Mouse (Mus musculus) midbrain, postnatal 0 days (tissue): ENCODE data around the gene Ddrgk1. TPM values are rescaled to one million over a fixed set of nuclear protein-coding genes. Genes with fewer than 3 reads are reported as not detected.
"Not testable (repeated sequence)": the region's sequence is repeated elsewhere in the genome, so short reads cannot be mapped to it uniquely, and the experiment has no call there.

Experiments used
- ATAC-seq: fragments of 200-750 bp; cut with Nextera tagmentation; 2 replicates; pipeline ENCODE4 v1.8.0; 2017; ENCODE audit warnings: moderate number of reproducible peaks, mild to moderate bottlenecking, moderate TSS enrichment, moderate library complexity; ENCODE audit not compliant: low FRiP score
- DNase-seq: peaks from one replicate; pipeline ENCODE4 v3.0.0-alpha.2; 2015; ENCODE audit warnings: low spot score
- H3K27ac ChIP-seq: fragments of 300-500 bp; sonication (generic); 2 replicates; pipeline ENCODE4 v1.5.1; 2014; ENCODE audit warnings: low read depth, mild to moderate bottlenecking, low read length, mixed read lengths
- H3K27me3 ChIP-seq: fragments of 300-500 bp; sonication (generic); 2 replicates; pipeline ENCODE4 v1.6.1; 2014; ENCODE audit warnings: low read length, control low read depth, mixed read lengths; ENCODE audit not compliant: insufficient read depth
- H3K36me3 ChIP-seq: fragments of 300-500 bp; sonication (generic); 2 replicates; pipeline ENCODE4 v1.6.1; 2014; ENCODE audit warnings: low read length, control low read depth, mixed read lengths; ENCODE audit not compliant: insufficient read depth
- H3K4me1 ChIP-seq: fragments of 300-500 bp; sonication (generic); 2 replicates; pipeline ENCODE4 v1.6.1; 2014; ENCODE audit warnings: mild to moderate bottlenecking, control low read depth, antibody characterized with exemption, low read length, mixed read lengths; ENCODE audit not compliant: insufficient read depth
- H3K4me2 ChIP-seq: fragments of 300-500 bp; sonication (generic); 2 replicates; pipeline ENCODE4 v1.6.1; 2014; ENCODE audit warnings: low read depth, mild to moderate bottlenecking, low read length, mixed read lengths; ENCODE audit not compliant: poor library complexity, severe bottlenecking
- H3K4me3 ChIP-seq: fragments of 300-500 bp; sonication (generic); 2 replicates; pipeline ENCODE4 v1.5.1; 2014; ENCODE audit warnings: low read depth, mild to moderate bottlenecking, low read length, moderate library complexity
- H3K9ac ChIP-seq: fragments of 300-500 bp; sonication (generic); replicated peaks from 2 replicates; pipeline ENCODE4 v1.6.1; 2014; ENCODE audit warnings: mild to moderate bottlenecking, low read length, moderate library complexity, mixed read lengths; ENCODE audit not compliant: poor library complexity, severe bottlenecking
- H3K9me3 ChIP-seq: fragments of 300-500 bp; sonication (generic); 2 replicates; pipeline ENCODE4 v1.6.1; 2016; ENCODE audit warnings: low read length, control low read depth
- CTCF ChIP-seq: IDR thresholded peaks from 2 replicates; pipeline ENCODE4 v1.5.1; 2016; ENCODE audit warnings: antibody characterized with exemption, mild to moderate bottlenecking
- WGBS: fragments of 180-500 bp; shearing (Covaris S2); extraction: QIAGEN DNeasy Blood & Tissue Kit; methylation state at CpG from one replicate; pipeline ENCODE4 v1.1.7; 2014; 5-methylcytosine and 5-hydroxymethylcytosine counted together
- polyA plus RNA-seq: library from polyadenylated mRNA; unstranded; fragments of >200 nt; fragmentation: Nextera tagmentation; extraction: Ambion mirVana; gene quantifications from 2 replicates; pipeline ENCODE4 v1.2.1, GENCODE M21; 2015
- total RNA-seq: library from RNA; depleted of rRNA; stranded (reverse); fragments of >200 nt; gene quantifications from 2 replicates; pipeline ENCODE4 v1.2.3, GENCODE M21; 2014

The Ddrgk1 gene
- total and polyA plus RNA-seq, 2 experiments from 2014 or later, result 36.0 to 88.6 TPM

DNA sequence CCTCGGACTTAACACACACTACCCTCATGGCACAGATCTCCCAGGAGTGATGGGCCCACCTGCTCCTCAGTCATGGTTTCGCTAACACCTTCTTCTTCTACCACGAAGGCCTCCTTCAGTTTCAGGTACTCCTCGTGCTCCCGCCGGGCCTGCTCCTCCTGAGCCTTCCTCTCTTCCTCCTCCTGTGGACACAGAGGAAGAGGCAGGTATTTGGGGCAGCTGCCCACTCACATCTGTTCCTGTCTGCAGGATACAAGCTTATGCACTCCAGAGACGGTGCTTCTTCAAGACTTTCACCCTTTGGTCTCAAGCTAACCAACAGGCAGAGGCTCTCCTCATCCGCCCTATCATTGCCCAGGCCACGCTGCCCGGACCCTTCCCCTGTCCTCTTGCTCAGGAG, 5.9 kb downstream of the Ddrgk1 start:
- WGBS, result 96% methylated on average over 10 of the region's 10 CpGs
- peaks cover 71% of the 10 kb centered on the region for H3K36me3 ChIP-seq

DNA sequence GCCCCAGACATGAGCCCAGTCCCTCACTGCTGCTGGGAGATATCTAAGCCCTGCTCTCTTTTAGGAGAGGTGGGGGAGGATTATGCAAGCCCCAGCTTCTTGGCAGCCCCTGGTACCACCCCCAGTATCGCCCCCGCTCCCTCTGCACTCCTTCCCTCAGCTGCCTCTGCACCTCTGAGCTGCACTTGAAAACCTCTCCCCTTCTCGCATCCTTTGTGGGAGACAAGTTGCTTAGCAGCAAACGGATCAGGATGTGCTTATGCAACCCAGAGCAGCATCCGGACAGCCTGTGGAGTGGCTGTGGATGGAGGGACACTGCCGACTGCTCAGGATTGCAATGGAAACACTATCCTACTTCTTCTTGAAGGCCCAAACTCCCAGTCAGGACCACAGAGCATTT, 6.9 kb downstream of the Ddrgk1 start:
- WGBS, result 84% methylated on average over 6 of the region's 6 CpGs
- ATAC-seq (no peak), DNase-seq (no peak)
- 0 out of 2 replicates have a peak, but pooled peaks cover under 1% of the 10 kb centered on the region for H3K4me1 ChIP-seq
- H3K4me2 ChIP-seq, result no peak overlapping the region
- no peak overlapping the region for H3K9ac ChIP-seq
- no peak for TF ChIP-seq CTCF
- no peak overlapping the region for H3K27ac ChIP-seq
- no peaks in the 10 kb centered on the region for H3K9me3 ChIP-seq
- peaks cover 73% of the 10 kb centered on the region for H3K36me3 ChIP-seq
- H3K27me3 ChIP-seq, result no peaks in the 10 kb centered on the region
- no peak overlapping the region for H3K4me3 ChIP-seq

More for the DNA sequence above, 5.9 kb downstream of the Ddrgk1 start:
- no peak for DNase-seq
- Histone ChIP-seq H3K9me3 (no peaks in the 10 kb centered on the region), H3K27ac (no peak overlapping the region), H3K9ac (no peak overlapping the region), H3K4me3 (no peak overlapping the region), H3K4me2 (no peak overlapping the region), H3K27me3 (no peaks in the 10 kb centered on the region), H3K4me1 (peaks cover 10% of the 10 kb centered on the region; the same call in 1 of the 2 replicates)
- ATAC-seq, result no peak
- TF ChIP-seq CTCF, result no peak

DNA sequence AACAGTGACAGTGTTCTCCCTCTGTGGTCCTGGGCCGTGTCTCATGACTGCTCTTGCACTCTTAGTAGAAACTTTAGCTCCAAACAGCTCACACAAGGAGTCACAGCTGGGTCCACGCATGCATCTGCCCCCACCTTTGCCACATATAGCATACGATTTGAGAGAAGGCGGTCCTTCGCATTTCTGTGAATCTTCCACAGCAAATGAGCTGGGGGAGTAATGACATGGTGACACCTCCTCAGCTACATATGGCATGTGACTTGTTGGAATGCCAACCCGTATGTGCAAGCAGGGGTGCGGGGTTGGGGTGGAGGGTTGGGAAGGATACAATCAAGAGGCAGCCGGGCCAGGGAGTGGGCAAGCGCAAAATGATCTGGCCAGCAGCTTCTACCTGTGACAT, 7.9 kb downstream of the Ddrgk1 start:
- H3K9me3 ChIP-seq, result no peaks in the 10 kb centered on the region
- no peak for TF ChIP-seq CTCF
- ATAC-seq (no peak), DNase-seq (no peak)
- no peak overlapping the region for H3K4me3 ChIP-seq
- H3K9ac ChIP-seq, result no peak overlapping the region
- WGBS, result 97% methylated on average over 9 of the region's 9 CpGs
- no peaks in the 10 kb centered on the region for H3K4me1 ChIP-seq
- H3K27ac ChIP-seq, result no peak overlapping the region
- no peaks in the 10 kb centered on the region for H3K27me3 ChIP-seq
- no peak overlapping the region for H3K4me2 ChIP-seq
- peaks cover 68% of the 10 kb centered on the region for H3K36me3 ChIP-seq

DNA sequence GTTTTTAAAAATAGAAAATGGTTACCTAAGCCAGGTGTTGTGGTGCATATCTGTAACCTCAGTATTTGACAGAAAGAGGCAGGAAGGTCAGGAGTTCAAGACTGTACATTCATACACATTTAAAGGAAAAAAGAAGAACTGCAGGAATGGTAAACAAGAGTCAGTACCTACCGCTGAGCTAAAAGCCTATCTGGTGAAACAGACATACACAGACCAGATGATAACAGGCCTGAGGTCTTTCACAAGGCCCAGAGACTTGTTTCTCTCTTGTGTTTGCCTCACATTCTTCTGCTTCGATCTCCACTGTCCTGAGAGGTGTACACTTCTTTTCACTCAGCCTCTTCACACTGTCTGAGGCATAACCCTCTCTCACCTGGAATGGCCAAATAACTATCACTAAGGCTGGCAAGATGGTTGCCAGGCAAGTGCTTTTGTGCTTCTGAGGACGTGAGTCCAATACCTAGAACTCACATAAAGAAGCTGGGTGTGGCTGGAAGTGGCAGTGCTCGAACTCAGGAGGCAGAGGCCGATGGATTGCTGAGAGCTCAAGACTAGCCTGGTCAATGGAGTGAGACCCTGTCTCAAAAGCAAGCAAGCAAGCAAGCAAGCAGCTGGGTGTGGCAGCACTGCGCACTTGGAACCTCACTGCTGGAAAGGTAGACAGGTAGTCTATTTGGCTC, 8.7 kb downstream of the Ddrgk1 start:
- Histone ChIP-seq H3K4me1 (no peaks in the 10 kb centered on the region), H3K9me3 (no peaks in the 10 kb centered on the region), H3K9ac (no peak overlapping the region), H3K27me3 (no peaks in the 10 kb centered on the region), H3K4me3 (no peak overlapping the region), H3K36me3 (peaks cover 61% of the 10 kb centered on the region), H3K27ac (no peak overlapping the region), H3K4me2 (no peak overlapping the region)
- no peak for TF ChIP-seq CTCF
- ATAC-seq (no peak), DNase-seq (no peak)
- 95% methylated on average over 6 of the region's 6 CpGs for WGBS

DNA sequence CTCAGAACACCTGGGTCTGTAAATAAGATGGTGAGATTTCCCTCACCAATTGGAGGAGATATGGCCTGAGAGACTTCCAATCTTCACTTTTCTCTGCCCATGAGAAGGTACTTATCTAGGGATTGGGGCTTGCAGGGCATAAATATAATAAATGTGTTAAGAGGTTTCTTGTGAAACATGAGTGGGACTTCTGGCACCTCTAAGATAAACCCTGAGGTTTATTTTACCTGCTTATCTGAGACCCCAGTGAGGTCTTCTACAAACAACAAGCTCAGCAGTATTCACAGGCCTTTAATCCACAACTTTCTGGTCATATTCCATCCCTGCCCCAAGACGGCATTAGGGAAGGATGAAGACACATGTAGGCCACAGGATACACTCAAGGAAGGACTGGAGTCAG, 10.7 kb downstream of the Ddrgk1 start:
- no peak for TF ChIP-seq CTCF
- 86% methylated on average over 1 of the region's 1 CpGs for whole genome bisulfite sequencing
- H3K4me3 ChIP-seq, result no peak overlapping the region
- DNase-seq (no peak), ATAC-seq (no peak)
- no peak overlapping the region for H3K27ac ChIP-seq
- no peaks in the 10 kb centered on the region for H3K27me3 ChIP-seq
- H3K4me1 ChIP-seq, result no peaks in the 10 kb centered on the region
- H3K4me2 ChIP-seq, result no peak overlapping the region
- H3K9ac ChIP-seq, result no peak overlapping the region
- no peaks in the 10 kb centered on the region for H3K9me3 ChIP-seq
- peaks cover 46% of the 10 kb centered on the region for H3K36me3 ChIP-seq

DNA sequence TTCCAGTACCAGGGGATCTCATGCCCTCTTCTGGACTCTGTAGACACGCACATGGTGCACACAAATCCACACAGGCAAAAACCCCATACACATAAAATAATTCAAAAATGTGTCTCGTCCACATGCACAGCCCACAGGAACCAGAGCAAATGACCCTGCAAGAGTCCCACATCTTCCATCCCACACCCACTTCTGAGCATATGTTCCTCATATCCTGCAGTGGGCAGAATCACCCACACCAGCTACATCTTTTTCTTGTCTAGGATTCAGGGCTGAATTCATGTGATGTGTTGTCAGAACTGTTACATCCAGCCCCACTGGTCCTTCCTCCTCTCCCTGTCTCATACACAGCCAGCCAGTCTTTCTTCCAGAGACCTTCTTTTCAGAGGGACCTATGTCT, 11.2 kb downstream of the Ddrgk1 start:
- no peak overlapping the region for H3K4me2 ChIP-seq
- no peaks in the 10 kb centered on the region for H3K9me3 ChIP-seq
- H3K9ac ChIP-seq, result no peak overlapping the region
- DNase-seq (no peak), ATAC-seq (no peak)
- H3K27ac ChIP-seq, result no peak overlapping the region
- H3K4me3 ChIP-seq, result no peak overlapping the region
- TF ChIP-seq CTCF, result no peak
- H3K27me3 ChIP-seq, result no peaks in the 10 kb centered on the region
- peaks cover 42% of the 10 kb centered on the region for H3K36me3 ChIP-seq
- H3K4me1 ChIP-seq, result no peaks in the 10 kb centered on the region
- 90% methylated on average over 2 of the region's 2 CpGs for WGBS

DNA sequence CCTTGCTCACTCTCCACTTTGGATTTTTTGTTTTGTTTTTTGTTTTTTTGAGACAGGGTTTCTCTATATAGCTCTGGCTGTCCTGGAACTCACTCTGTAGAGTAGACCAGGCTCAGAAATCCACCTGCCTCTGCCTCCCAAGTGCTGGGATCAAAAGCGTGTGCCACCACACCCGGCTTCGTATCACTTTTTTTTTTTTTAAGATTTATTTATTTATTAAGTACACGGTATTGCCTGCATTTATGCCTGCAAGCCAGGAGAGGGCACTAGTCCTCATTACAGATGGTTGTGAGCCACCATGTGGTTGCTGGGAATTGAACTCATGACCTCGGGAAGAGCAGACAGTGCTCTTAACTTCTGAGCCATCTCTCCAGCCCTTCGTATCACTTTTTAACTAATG, 15.4 kb downstream of the Ddrgk1 start:
- ATAC-seq, H3K9ac ChIP-seq, H3K4me1 ChIP-seq, H3K9me3 ChIP-seq, H3K27ac ChIP-seq, H3K4me3 ChIP-seq, H3K4me2 ChIP-seq, DNase-seq, H3K27me3 ChIP-seq: not testable (repeated sequence)
- 84% methylated on average over 6 of the region's 6 CpGs for WGBS
- peaks cover 14% of the 10 kb centered on the region; the same call in 1 of the 2 replicates for H3K36me3 ChIP-seq
